Mouse (Mus musculus): ENCODE data around the gene Ptger1. TPM values are rescaled to one million over a fixed set of nuclear protein-coding genes. Genes with fewer than 3 reads are reported as not detected.

Ptger1 gene
- total and polyA plus RNA-seq, 2 experiments from 2014 or later, result 0.36 to 0.55 TPM

- TF ChIP-seq CTCF (IDR thresholded peaks at IDR 0.05), result no peak
- 87% methylated on average over 17 of the region's 17 CpGs for WGBS
- no peak overlapping the region for H3K27ac ChIP-seq (ENCODE audit: low read depth, low read length)
- no peak overlapping the region for H3K9ac ChIP-seq (replicated peaks; ENCODE audit: low read length, poor library complexity, severe bottlenecking)
- H3K4me2 ChIP-seq (ENCODE audit: low read depth, low read length, poor library complexity, severe bottlenecking), result no peak overlapping the region
- H3K27me3 ChIP-seq (ENCODE audit: insufficient read depth, low read length), result no peaks in the 10 kb centered on the region
- H3K4me1 ChIP-seq (ENCODE audit: insufficient read depth, low read length), result peaks cover 17% of the 10 kb centered on the region; the same call in 1 of the 2 replicates
- no peak overlapping the region for H3K4me3 ChIP-seq (ENCODE audit: low read depth, low read length)
- peaks cover 24% of the 10 kb centered on the region for H3K36me3 ChIP-seq (ENCODE audit: insufficient read depth, low read length)
- no peaks in the 10 kb centered on the region for H3K9me3 ChIP-seq (ENCODE audit: low read length)
- no peak for ATAC-seq (ENCODE audit: low FRiP score)
- no peak for DNase-seq (ENCODE audit: low spot score)
Measured at GRCm38 (mm10) chr8:83695351-83696106, 29.1 kb downstream of the Ptger1 start.

- TF ChIP-seq CTCF (IDR thresholded peaks at IDR 0.05), result 0 out of 2 replicates have a peak, but pooled peaks have one; percentile 13
- Histone ChIP-seq H3K27ac (ENCODE audit: low read depth, low read length) (peak overlapping the region; percentile 79), H3K4me3 (ENCODE audit: low read depth, low read length) (peak overlapping the region; percentile 92), H3K36me3 (ENCODE audit: insufficient read depth, low read length) (peaks cover 4% of the 10 kb centered on the region), H3K9me3 (ENCODE audit: low read length) (no peaks in the 10 kb centered on the region), H3K27me3 (ENCODE audit: insufficient read depth, low read length) (no peaks in the 10 kb centered on the region), H3K4me2 (ENCODE audit: low read depth, low read length, poor library complexity, severe bottlenecking) (peak overlapping the region; percentile 91), H3K9ac (replicated peaks; ENCODE audit: low read length, poor library complexity, severe bottlenecking) (peak overlapping the region; percentile 95), H3K4me1 (ENCODE audit: insufficient read depth, low read length) (peaks cover 17% of the 10 kb centered on the region; the same call in 1 of the 2 replicates)
- 53% methylated on average over 19 of the region's 19 CpGs for WGBS
- DNase-seq (ENCODE audit: low spot score), result no peak
- ATAC-seq (ENCODE audit: low FRiP score), result peak; percentile 4; the same call in 1 of the 2 replicates
Measured at GRCm38 (mm10) chr8:83697374-83698220, 31.1 kb downstream of the Ptger1 start.

- Histone ChIP-seq H3K4me3 (ENCODE audit: low read depth, low read length) (peak overlapping the region; percentile 92), H3K4me2 (ENCODE audit: low read depth, low read length, poor library complexity, severe bottlenecking) (peak overlapping the region; percentile 91), H3K9ac (replicated peaks; ENCODE audit: low read length, poor library complexity, severe bottlenecking) (peak overlapping the region; percentile 95), H3K27me3 (ENCODE audit: insufficient read depth, low read length) (no peaks in the 10 kb centered on the region), H3K4me1 (ENCODE audit: insufficient read depth, low read length) (peaks cover 17% of the 10 kb centered on the region; the same call in 1 of the 2 replicates), H3K9me3 (ENCODE audit: low read length) (no peaks in the 10 kb centered on the region), H3K27ac (ENCODE audit: low read depth, low read length) (peak overlapping the region; percentile 79), H3K36me3 (ENCODE audit: insufficient read depth, low read length) (0 out of 2 replicates have a peak, but pooled peaks cover 2% of the 10 kb centered on the region)
- peak; percentile 59 for ATAC-seq (ENCODE audit: low FRiP score)
- WGBS, result 3% methylated on average over 15 of the region's 15 CpGs
- peak; percentile 44 for DNase-seq (ENCODE audit: low spot score)
- no peak for TF ChIP-seq CTCF (IDR thresholded peaks at IDR 0.05)
Measured at GRCm38 (mm10) chr8:83698291-83698660, 31.8 kb downstream of the Ptger1 start.

- Histone ChIP-seq H3K36me3 (ENCODE audit: insufficient read depth, low read length) (0 out of 2 replicates have a peak, but pooled peaks cover 2% of the 10 kb centered on the region), H3K4me3 (ENCODE audit: low read depth, low read length) (peak within 1 kb of the TSS; percentile 92), H3K9me3 (ENCODE audit: low read length) (no peaks in the 10 kb centered on the region), H3K9ac (replicated peaks; ENCODE audit: low read length, poor library complexity, severe bottlenecking) (peak within 1 kb of the TSS; percentile 95), H3K4me1 (ENCODE audit: insufficient read depth, low read length) (peaks cover 17% of the 10 kb centered on the region; the same call in 1 of the 2 replicates), H3K27me3 (ENCODE audit: insufficient read depth, low read length) (no peaks in the 10 kb centered on the region), H3K27ac (ENCODE audit: low read depth, low read length) (peak within 1 kb of the TSS; percentile 79), H3K4me2 (ENCODE audit: low read depth, low read length, poor library complexity, severe bottlenecking) (peak within 1 kb of the TSS; percentile 91)
- TF ChIP-seq CTCF (IDR thresholded peaks at IDR 0.05), result 0 out of 2 replicates have a peak, but pooled peaks have one; percentile 30
- DNase-seq (ENCODE audit: low spot score) (peak; percentile 71), ATAC-seq (ENCODE audit: low FRiP score) (peak; percentile 80)
- WGBS, result 0% methylated on average over 60 of the region's 85 CpGs
Measured at GRCm38 (mm10) chr8:83698661-83699453, 32.4 kb downstream of the Ptger1 start, which contains the start of gene Pkn1. TSS of gene Pkn1 (minus strand) at chr8:83699179.

- Histone ChIP-seq H3K9me3 (ENCODE audit: low read length) (no peaks in the 10 kb centered on the region), H3K4me3 (ENCODE audit: low read depth, low read length) (peak overlapping the region; percentile 92), H3K9ac (replicated peaks; ENCODE audit: low read length, poor library complexity, severe bottlenecking) (peak overlapping the region; percentile 95), H3K27ac (ENCODE audit: low read depth, low read length) (peak overlapping the region; percentile 79; the same call in 1 of the 2 replicates), H3K4me1 (ENCODE audit: insufficient read depth, low read length) (peaks cover 17% of the 10 kb centered on the region; the same call in 1 of the 2 replicates), H3K27me3 (ENCODE audit: insufficient read depth, low read length) (no peaks in the 10 kb centered on the region), H3K36me3 (ENCODE audit: insufficient read depth, low read length) (no peaks in the 10 kb centered on the region), H3K4me2 (ENCODE audit: low read depth, low read length, poor library complexity, severe bottlenecking) (peak overlapping the region; percentile 91)
- no peak for TF ChIP-seq CTCF (IDR thresholded peaks at IDR 0.05)
- 46% methylated on average over 9 of the region's 9 CpGs for WGBS
- ATAC-seq (ENCODE audit: low FRiP score) (no peak), DNase-seq (ENCODE audit: low spot score) (peak; percentile 33)
Measured at GRCm38 (mm10) chr8:83699566-83699965, 33.1 kb downstream of the Ptger1 start.
